Mouse (Mus musculus) midbrain, embryonic 13.5 days (tissue): ENCODE measurements around the gene Tspan7. TPM values are rescaled to one million over a fixed set of nuclear protein-coding genes. Genes with fewer than 3 reads are reported as not detected.

Source experiments
- ATAC-seq: fragments of 200-750 bp; cut with Nextera tagmentation; 2 replicates; pipeline ENCODE4 v1.8.0; 2017; ENCODE audit warnings: mild to moderate bottlenecking, moderate TSS enrichment, moderate library complexity
- H3K27ac ChIP-seq: fragments of 300-500 bp; sonication (generic); 2 replicates; pipeline ENCODE4 v1.5.1; 2015; ENCODE audit warnings: inconsistent platforms, mild to moderate bottlenecking, moderate library complexity
- H3K27me3 ChIP-seq: fragments of 300-500 bp; sonication (generic); 2 replicates; pipeline ENCODE4 v1.6.1; 2015; ENCODE audit warnings: mild to moderate bottlenecking, inconsistent platforms
- H3K36me3 ChIP-seq: fragments of 300-500 bp; sonication (generic); 2 replicates; pipeline ENCODE4 v1.6.1; 2015; ENCODE audit warnings: mild to moderate bottlenecking, inconsistent platforms
- H3K4me1 ChIP-seq: fragments of 300-500 bp; sonication (generic); replicated peaks from 2 replicates; pipeline ENCODE4 v1.6.1; 2015; ENCODE audit warnings: inconsistent platforms
- H3K4me2 ChIP-seq: fragments of 300-500 bp; sonication (generic); replicated peaks from 2 replicates; pipeline ENCODE4 v1.6.1; 2015; ENCODE audit warnings: moderate library complexity, mild to moderate bottlenecking, inconsistent platforms
- H3K4me3 ChIP-seq: fragments of 300-500 bp; sonication (generic); replicated peaks from 2 replicates; pipeline ENCODE4 v1.5.1; 2015; ENCODE audit warnings: mild to moderate bottlenecking, inconsistent platforms
- H3K9ac ChIP-seq: fragments of 300-500 bp; sonication (generic); replicated peaks from 2 replicates; pipeline ENCODE4 v1.6.1; 2015; ENCODE audit warnings: mild to moderate bottlenecking, inconsistent platforms
- H3K9me3 ChIP-seq: fragments of 300-500 bp; sonication (generic); 2 replicates; pipeline ENCODE4 v1.6.1; 2016; ENCODE audit warnings: mild to moderate bottlenecking, inconsistent platforms
- WGBS: fragments of 180-500 bp; shearing (Covaris S2); methylation state at CpG from one replicate; pipeline ENCODE4 v1.1.7; 2015; 5-methylcytosine and 5-hydroxymethylcytosine counted together
- polyA plus RNA-seq: library from polyadenylated mRNA; unstranded; fragments of >200 nt; fragmentation: Nextera tagmentation; extraction: Ambion mirVana; gene quantifications from 2 replicates; pipeline ENCODE4 v1.2.1, GENCODE M21; 2015

The Tspan7 gene
- 189 and 209 TPM in 2 replicates for polyA plus RNA-seq

DNA sequence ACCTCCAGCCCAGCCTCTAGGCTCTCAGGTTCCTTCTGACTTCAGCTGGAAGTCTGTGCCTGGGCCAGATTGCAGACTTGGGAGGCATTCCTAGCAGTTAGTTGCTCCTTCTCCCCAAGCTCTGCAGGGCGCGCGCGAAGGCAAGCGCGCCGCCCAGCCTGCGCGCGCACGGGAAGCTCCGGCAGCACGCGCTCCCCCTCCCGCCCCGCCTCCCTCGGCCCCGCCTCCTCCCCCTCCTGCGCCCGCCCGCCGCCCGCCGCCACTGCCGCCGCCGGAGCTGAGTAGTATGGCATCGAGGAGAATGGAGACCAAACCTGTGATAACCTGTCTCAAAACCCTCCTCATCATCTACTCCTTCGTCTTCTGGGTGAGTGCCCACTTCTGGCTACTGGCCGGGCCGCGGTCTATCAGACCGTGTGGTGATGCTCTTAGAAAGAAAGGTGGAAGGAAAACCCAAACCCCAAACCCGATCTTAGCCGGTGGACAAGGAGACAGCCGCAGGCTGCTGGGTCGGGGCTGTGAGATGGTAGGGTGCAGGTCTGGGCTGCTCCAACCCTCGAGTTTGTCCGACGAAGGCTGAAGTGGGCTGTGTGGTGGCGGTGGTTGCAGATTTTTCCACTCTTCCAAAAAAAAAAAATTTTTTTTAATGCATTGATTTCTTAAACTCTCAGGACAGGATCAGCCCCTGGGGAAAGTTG, at the start of gene Tspan7:
Tspan7 (plus strand) TSS at position 287 of the 698 bp plus-strand sequence.
- no peaks in the 10 kb centered on the region for H3K27me3 ChIP-seq
- peak within 1 kb of the TSS; percentile 61 for H3K4me2 ChIP-seq
- H3K36me3 ChIP-seq, result no peaks in the 10 kb centered on the region
- no peaks in the 10 kb centered on the region for H3K9me3 ChIP-seq
- peak within 1 kb of the TSS; percentile 64 for H3K27ac ChIP-seq
- peak within 1 kb of the TSS; percentile 49 for H3K4me3 ChIP-seq
- 25% methylated on average over 37 of the region's 41 CpGs for WGBS
- peak within 1 kb of the TSS; percentile 68 for H3K9ac ChIP-seq
- H3K4me1 ChIP-seq, result no peaks in the 10 kb centered on the region
- ATAC-seq, result peak; percentile 83

- 86% methylated on average over 10 of the region's 10 CpGs for WGBS
- Histone ChIP-seq H3K4me1 (no peaks in the 10 kb centered on the region), H3K36me3 (no peaks in the 10 kb centered on the region), H3K9ac (no peak overlapping the region), H3K27ac (no peak overlapping the region), H3K4me2 (no peak overlapping the region), H3K4me3 (no peak overlapping the region), H3K27me3 (no peaks in the 10 kb centered on the region), H3K9me3 (no peaks in the 10 kb centered on the region)
- no peak for ATAC-seq
These were observed 35.5 kb upstream of the Tspan7 start for GRCm38 (mm10) chrX:10449323-10449980.

DNA sequence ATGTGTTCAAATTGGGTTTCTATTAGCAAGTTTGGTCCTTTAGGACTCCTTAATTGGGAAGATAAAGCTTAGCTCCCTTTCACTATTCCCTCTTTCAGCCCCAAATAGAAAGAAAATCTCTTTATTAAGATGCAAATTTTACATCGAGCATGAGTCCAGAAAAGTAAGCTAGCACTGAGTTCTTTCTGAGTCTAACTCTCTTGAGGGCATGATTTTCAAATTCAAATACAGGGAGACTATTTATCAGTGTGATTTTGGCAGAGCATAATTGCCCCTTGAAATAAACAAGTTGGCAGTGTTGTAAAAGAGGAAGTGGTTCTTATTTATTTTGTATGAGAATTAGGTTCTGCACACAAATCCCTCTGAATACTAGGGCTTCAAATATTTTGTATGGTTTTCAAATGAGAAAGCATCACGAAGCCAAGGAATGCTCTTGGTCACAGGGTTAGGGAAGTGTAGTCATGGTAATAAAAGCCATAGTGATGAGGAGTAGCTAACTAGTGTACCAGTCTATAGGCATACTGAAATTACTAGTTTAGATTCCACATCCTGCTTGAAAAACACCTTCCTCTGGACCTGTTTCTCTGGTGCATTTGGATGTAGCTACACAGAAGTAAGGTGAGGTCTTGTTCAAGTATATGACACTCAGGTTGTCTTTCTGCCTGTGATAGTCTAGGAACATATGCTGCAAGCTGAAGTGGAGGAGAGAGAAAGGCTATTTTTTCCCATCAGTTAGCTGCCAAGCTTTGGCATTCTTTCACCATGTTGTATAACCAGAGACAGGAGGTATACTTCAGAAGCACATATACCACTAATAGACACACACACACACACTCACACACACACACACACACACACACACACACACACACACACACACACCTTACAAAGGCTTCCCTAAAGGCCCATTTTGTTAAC, 34.6 kb upstream of the Tspan7 start:
- ATAC-seq, result no peak
- Histone ChIP-seq H3K9ac (no peak overlapping the region), H3K27ac (no peak overlapping the region), H3K4me2 (no peak overlapping the region), H3K9me3 (no peaks in the 10 kb centered on the region), H3K27me3 (no peaks in the 10 kb centered on the region), H3K4me1 (no peaks in the 10 kb centered on the region), H3K4me3 (no peak overlapping the region), H3K36me3 (no peaks in the 10 kb centered on the region)
- 46% methylated on average over 2 of the region's 2 CpGs for WGBS

DNA sequence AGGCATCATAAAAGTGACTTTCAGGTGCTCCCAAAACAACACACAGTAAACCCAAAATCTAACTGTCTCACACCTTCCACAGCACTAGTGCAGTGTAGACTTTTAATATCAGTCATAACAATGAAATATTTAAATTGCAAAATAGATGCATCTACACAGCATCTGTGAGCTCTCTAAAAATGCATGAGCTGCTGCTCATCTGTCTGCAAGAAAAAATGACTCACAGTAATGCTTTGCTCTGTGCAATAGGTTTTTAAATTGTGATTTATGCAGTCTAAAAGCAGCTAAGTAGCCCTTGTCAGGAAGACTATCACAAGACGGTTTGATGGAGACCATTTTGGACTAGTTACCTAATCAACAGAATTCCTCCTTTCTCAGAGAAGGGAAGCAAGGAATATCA, 31.2 kb upstream of the Tspan7 start:
- Histone ChIP-seq H3K4me1 (no peaks in the 10 kb centered on the region), H3K9ac (no peak overlapping the region), H3K4me3 (no peak overlapping the region), H3K4me2 (no peak overlapping the region), H3K27ac (no peak overlapping the region), H3K27me3 (no peaks in the 10 kb centered on the region), H3K9me3 (no peaks in the 10 kb centered on the region), H3K36me3 (no peaks in the 10 kb centered on the region)
- WGBS, result 45% methylated on average over 1 of the region's 1 CpGs
- ATAC-seq, result no peak

DNA sequence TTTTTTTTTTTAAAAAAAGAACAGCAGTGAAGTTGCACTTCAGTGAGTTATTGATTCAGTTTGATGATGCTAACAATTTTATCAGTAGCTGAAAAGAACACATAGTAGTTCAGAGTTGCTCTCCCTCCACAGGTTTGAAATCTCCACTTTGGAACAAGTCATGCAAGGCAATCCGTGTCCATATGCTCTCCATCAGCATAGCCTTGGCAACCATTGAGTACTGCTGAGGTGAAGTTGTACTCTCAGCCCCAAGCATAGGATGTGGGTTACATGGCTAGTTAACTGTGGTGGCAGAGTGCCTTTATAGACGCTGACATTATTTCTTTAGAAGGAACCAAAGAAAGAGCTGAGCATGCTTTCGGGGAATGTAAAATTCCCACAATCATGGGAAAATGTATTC, 27.7 kb upstream of the Tspan7 start:
- H3K27me3 ChIP-seq, result no peaks in the 10 kb centered on the region
- H3K36me3 ChIP-seq, result no peaks in the 10 kb centered on the region
- H3K4me3 ChIP-seq, result no peak overlapping the region
- H3K9ac ChIP-seq, result no peak overlapping the region
- H3K9me3 ChIP-seq, result no peaks in the 10 kb centered on the region
- no peaks in the 10 kb centered on the region for H3K4me1 ChIP-seq
- WGBS, result 79% methylated on average over 3 of the region's 3 CpGs
- H3K4me2 ChIP-seq, result no peak overlapping the region
- H3K27ac ChIP-seq, result no peak overlapping the region
- ATAC-seq, result no peak

GRCm38 (mm10) chrX:10477088-10477487, 7.9 kb upstream of the Tspan7 start:
- Histone ChIP-seq H3K9ac (no peak overlapping the region), H3K9me3 (no peaks in the 10 kb centered on the region), H3K4me2 (no peak overlapping the region), H3K4me1 (no peaks in the 10 kb centered on the region), H3K4me3 (no peak overlapping the region), H3K27ac (no peak overlapping the region), H3K36me3 (no peaks in the 10 kb centered on the region), H3K27me3 (no peaks in the 10 kb centered on the region)
- ATAC-seq, result no peak
- 97% methylated on average over 1 of the region's 1 CpGs for WGBS

- 65% methylated on average over 10 of the region's 10 CpGs for whole genome bisulfite sequencing
These were observed 5.7 kb upstream of the Tspan7 start for GRCm38 (mm10) chrX:10479031-10479886.

GRCm38 (mm10) chrX:10479943-10480342, 5.0 kb upstream of the Tspan7 start:
- no peaks in the 10 kb centered on the region for H3K9me3 ChIP-seq
- no peaks in the 10 kb centered on the region for H3K4me1 ChIP-seq
- no peak overlapping the region for H3K9ac ChIP-seq
- H3K36me3 ChIP-seq, result no peaks in the 10 kb centered on the region
- no peak for ATAC-seq
- H3K27me3 ChIP-seq, result no peaks in the 10 kb centered on the region
- H3K4me3 ChIP-seq, result no peak overlapping the region
- 85% methylated on average over 4 of the region's 4 CpGs for WGBS
- no peak overlapping the region for H3K27ac ChIP-seq
- H3K4me2 ChIP-seq, result no peak overlapping the region

More at GRCm38 (mm10) chrX:10479031-10479886, 5.7 kb upstream of the Tspan7 start:
- H3K36me3 ChIP-seq, result no peaks in the 10 kb centered on the region
- no peak overlapping the region for H3K9ac ChIP-seq
- ATAC-seq, result peak; percentile 58; the same call in 1 of the 2 replicates
- H3K9me3 ChIP-seq, result no peaks in the 10 kb centered on the region
- no peaks in the 10 kb centered on the region for H3K4me1 ChIP-seq
- H3K27ac ChIP-seq, result no peak overlapping the region
- H3K27me3 ChIP-seq, result no peaks in the 10 kb centered on the region
- no peak overlapping the region for H3K4me3 ChIP-seq
- no peak overlapping the region for H3K4me2 ChIP-seq

GRCm38 (mm10) chrX:10485664-10486211, 780 bp downstream of the Tspan7 start:
- peak overlapping the region; percentile 64 for H3K27ac ChIP-seq
- H3K36me3 ChIP-seq, result no peaks in the 10 kb centered on the region
- H3K4me1 ChIP-seq, result no peaks in the 10 kb centered on the region
- no peaks in the 10 kb centered on the region for H3K27me3 ChIP-seq
- peak; percentile 93 for ATAC-seq
- 11% methylated on average over 27 of the region's 27 CpGs for WGBS
- H3K4me2 ChIP-seq, result peak overlapping the region; percentile 61
- H3K9ac ChIP-seq, result peak overlapping the region; percentile 68
- peak overlapping the region; percentile 49 for H3K4me3 ChIP-seq
- H3K9me3 ChIP-seq, result no peaks in the 10 kb centered on the region

GRCm38 (mm10) chrX:10498580-10498979, 13.6 kb downstream of the Tspan7 start:
- 83% methylated on average over 2 of the region's 2 CpGs for WGBS
- Histone ChIP-seq H3K36me3 (no peaks in the 10 kb centered on the region), H3K4me1 (no peaks in the 10 kb centered on the region), H3K4me2 (no peak overlapping the region), H3K27me3 (no peaks in the 10 kb centered on the region), H3K9ac (no peak overlapping the region), H3K9me3 (no peaks in the 10 kb centered on the region), H3K4me3 (no peak overlapping the region), H3K27ac (no peak overlapping the region)
- ATAC-seq, result no peak

DNA sequence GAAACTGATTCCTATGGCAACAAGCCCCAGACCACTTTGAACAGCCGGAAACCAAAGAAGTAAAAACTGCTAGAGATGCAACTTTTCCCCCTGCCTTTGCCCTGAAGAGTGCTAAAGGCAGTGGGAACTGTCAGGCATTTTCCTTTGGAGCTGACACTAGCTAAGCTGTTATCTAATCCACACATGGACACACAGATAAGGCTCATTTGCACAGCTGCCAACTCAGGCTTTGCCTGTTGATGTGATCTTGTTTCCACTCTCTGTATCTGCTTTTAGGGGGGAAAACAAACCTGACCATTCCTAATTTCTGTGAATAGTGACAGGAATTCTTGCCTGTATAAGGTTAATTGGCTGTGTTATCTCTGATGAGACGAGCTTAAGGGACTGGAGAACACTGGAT, 17.7 kb downstream of the Tspan7 start:
- no peak overlapping the region for H3K4me3 ChIP-seq
- no peak overlapping the region for H3K27ac ChIP-seq
- no peaks in the 10 kb centered on the region for H3K36me3 ChIP-seq
- no peaks in the 10 kb centered on the region for H3K4me1 ChIP-seq
- WGBS, result 68% methylated on average over 2 of the region's 2 CpGs
- no peak for ATAC-seq
- no peaks in the 10 kb centered on the region for H3K27me3 ChIP-seq
- no peak overlapping the region for H3K9ac ChIP-seq
- no peak overlapping the region for H3K4me2 ChIP-seq
- no peaks in the 10 kb centered on the region for H3K9me3 ChIP-seq
